Mouse (Mus musculus): ENCODE measurements at regions not wholly inside any gene's neighbourhood (a gene's known extent, or its start where the extent isn't known, plus 50 kb on each side); places are given as distances from the start of the nearest gene placed in this dataset.

GRCm38 (mm10) chr17:83136267-83136666 is 78.8 kb upstream of the Pkdcc start:
- TF ChIP-seq CTCF (IDR thresholded peaks at IDR 0.05; ENCODE audit: low read depth), result no peak
- no peak for TF ChIP-seq EP300 (IDR thresholded peaks at IDR 0.05; ENCODE audit: low read depth)

Measured in liver, postnatal 0 days (tissue).